Mouse (Mus musculus) spleen, adult 2 months (tissue): ENCODE results near the gene Rims4.

Experiments used
- CTCF ChIP-seq: fragments of 200-500 bp; IDR thresholded peaks from 2 replicates; pipeline ENCODE4 v1.5.1; 2011; ENCODE audit warnings: mild to moderate bottlenecking, inconsistent platforms; ENCODE audit not compliant: insufficient read depth, insufficient read length, insufficient replicate concordance; ENCODE audit errors: extremely low read depth
- POLR2A ChIP-seq: fragments of 200-500 bp; IDR thresholded peaks from 2 replicates; pipeline ENCODE4 v1.6.1; 2011; ENCODE audit warnings: low read depth, low read length, inconsistent platforms

DNA sequence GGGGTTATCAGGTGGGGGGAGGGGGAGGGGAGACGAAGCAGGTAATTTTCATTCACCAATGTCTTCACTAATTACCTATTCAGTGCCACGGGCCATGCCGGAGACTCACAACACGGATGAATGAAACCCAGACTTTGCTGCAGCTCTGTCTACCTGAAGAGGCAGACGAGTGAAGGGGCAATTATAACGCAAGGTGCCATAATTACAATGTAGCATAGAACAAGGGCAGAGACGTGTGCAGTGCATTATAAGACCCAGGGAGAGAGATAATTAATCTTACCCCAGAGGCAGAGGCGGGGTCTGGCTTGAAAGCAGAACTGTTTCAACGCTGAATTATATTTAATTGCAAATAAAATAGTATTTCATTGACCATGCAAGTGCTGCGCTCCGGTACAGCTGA, 27.9 kb downstream of the Rims4 start:
- TF ChIP-seq CTCF (no peak), POLR2A (no peak)
